Mouse (Mus musculus) neural tube, embryonic 12.5 days (tissue): ENCODE data around the gene Dnajc5. TPM values are rescaled to one million over a fixed set of nuclear protein-coding genes. Genes with fewer than 3 reads are reported as not detected.

Experiments used
- ATAC-seq: fragments of 200-750 bp; cut with Nextera tagmentation; 2 replicates; pipeline ENCODE4 v1.8.0; 2017; ENCODE audit warnings: low read depth, mild to moderate bottlenecking, moderate TSS enrichment, moderate library complexity; ENCODE audit not compliant: low FRiP score
- H3K27ac ChIP-seq: fragments of 300-500 bp; sonication (generic); 2 replicates; pipeline ENCODE4 v1.5.1; 2016
- H3K27me3 ChIP-seq: fragments of 300-500 bp; sonication (generic); replicated peaks from 2 replicates; pipeline ENCODE4 v1.6.1; 2016; ENCODE audit warnings: mild to moderate bottlenecking
- H3K36me3 ChIP-seq: fragments of 300-500 bp; sonication (generic); 2 replicates; pipeline ENCODE4 v1.6.1; 2016; ENCODE audit warnings: mild to moderate bottlenecking
- H3K4me1 ChIP-seq: fragments of 300-500 bp; sonication (generic); 2 replicates; pipeline ENCODE4 v1.6.1; 2016
- H3K4me2 ChIP-seq: fragments of 300-500 bp; sonication (generic); replicated peaks from 2 replicates; pipeline ENCODE4 v1.6.1; 2016; ENCODE audit warnings: mild to moderate bottlenecking
- H3K4me3 ChIP-seq: fragments of 300-500 bp; sonication (generic); 2 replicates; pipeline ENCODE4 v1.5.1; 2016
- H3K9ac ChIP-seq: fragments of 300-500 bp; sonication (generic); 2 replicates; pipeline ENCODE4 v1.6.1; 2016; ENCODE audit warnings: mild to moderate bottlenecking
- H3K9me3 ChIP-seq: fragments of 300-500 bp; sonication (generic); 2 replicates; pipeline ENCODE4 v1.6.1; 2016; ENCODE audit warnings: mild to moderate bottlenecking
- WGBS: fragments of 180-500 bp; shearing (Covaris S2); methylation state at CpG from one replicate; pipeline ENCODE4 v1.1.7; 2016; 5-methylcytosine and 5-hydroxymethylcytosine counted together
- polyA plus RNA-seq: library from polyadenylated mRNA; unstranded; fragments of >200 nt; fragmentation: Nextera tagmentation; extraction: Ambion mirVana; gene quantifications from 2 replicates; pipeline ENCODE4 v1.2.1, GENCODE M21; 2016

Gene Dnajc5
- polyA plus RNA-seq, 1 experiment from 2014 or later, result 141 TPM

GRCm38 (mm10) chr2:181522811-181523210 lies 2.5 kb downstream of the Dnajc5 start:
- Histone ChIP-seq H3K27me3 (no peaks in the 10 kb centered on the region), H3K36me3 (0 out of 2 replicates have a peak, but pooled peaks cover 4% of the 10 kb centered on the region), H3K4me3 (no peak overlapping the region), H3K9me3 (no peaks in the 10 kb centered on the region), H3K9ac (no peak overlapping the region), H3K4me1 (peaks cover 24% of the 10 kb centered on the region), H3K4me2 (no peak overlapping the region), H3K27ac (no peak overlapping the region)
- no peak for ATAC-seq
- 72% methylated on average over 5 of the region's 5 CpGs for WGBS

- WGBS, result 94% methylated on average over 5 of the region's 5 CpGs
- Histone ChIP-seq H3K9me3 (no peaks in the 10 kb centered on the region), H3K27ac (no peak overlapping the region), H3K4me3 (no peak overlapping the region), H3K36me3 (peaks cover 17% of the 10 kb centered on the region; the same call in 1 of the 2 replicates), H3K9ac (no peak overlapping the region), H3K4me1 (peaks cover 16% of the 10 kb centered on the region), H3K27me3 (no peaks in the 10 kb centered on the region), H3K4me2 (no peak overlapping the region)
- ATAC-seq, result no peak
Observed at GRCm38 (mm10) chr2:181525526-181525925, 5.2 kb downstream of the Dnajc5 start.

GRCm38 (mm10) chr2:181529076-181529475 lies 8.8 kb downstream of the Dnajc5 start:
- Histone ChIP-seq H3K4me1 (no peaks in the 10 kb centered on the region), H3K9me3 (peaks cover 9% of the 10 kb centered on the region; the same call in 1 of the 2 replicates), H3K27ac (no peak overlapping the region), H3K36me3 (peaks cover 21% of the 10 kb centered on the region), H3K4me3 (no peak overlapping the region), H3K27me3 (no peaks in the 10 kb centered on the region), H3K9ac (no peak overlapping the region), H3K4me2 (no peak overlapping the region)
- 84% methylated on average over 1 of the region's 1 CpGs for WGBS
- no peak for ATAC-seq

- H3K27ac ChIP-seq, result no peak overlapping the region
- peaks cover 19% of the 10 kb centered on the region for H3K36me3 ChIP-seq
- no peaks in the 10 kb centered on the region for H3K4me1 ChIP-seq
- 96% methylated on average over 3 of the region's 3 CpGs for WGBS
- H3K27me3 ChIP-seq, result no peaks in the 10 kb centered on the region
- no peak overlapping the region for H3K9ac ChIP-seq
- no peak for ATAC-seq
- H3K9me3 ChIP-seq, result peaks cover 9% of the 10 kb centered on the region; the same call in 1 of the 2 replicates
- no peak overlapping the region for H3K4me3 ChIP-seq
- no peak overlapping the region for H3K4me2 ChIP-seq
Observed at GRCm38 (mm10) chr2:181532589-181532988, 12.3 kb downstream of the Dnajc5 start.

GRCm38 (mm10) chr2:181536410-181536809 lies 16.1 kb downstream of the Dnajc5 start:
- no peaks in the 10 kb centered on the region for H3K27me3 ChIP-seq
- no peak overlapping the region for H3K4me2 ChIP-seq
- no peak overlapping the region for H3K27ac ChIP-seq
- ATAC-seq, result no peak
- peaks cover 6% of the 10 kb centered on the region for H3K36me3 ChIP-seq
- H3K9me3 ChIP-seq, result peaks cover 7% of the 10 kb centered on the region; the same call in 1 of the 2 replicates
- 91% methylated on average over 2 of the region's 2 CpGs for WGBS
- 0 out of 2 replicates have a peak, but pooled peaks cover 3% of the 10 kb centered on the region for H3K4me1 ChIP-seq
- no peak overlapping the region for H3K9ac ChIP-seq
- no peak overlapping the region for H3K4me3 ChIP-seq

GRCm38 (mm10) chr2:181537444-181538047 lies 17.3 kb downstream of the Dnajc5 start:
- 91% methylated on average over 2 of the region's 2 CpGs for WGBS
- Histone ChIP-seq H3K4me2 (no peak overlapping the region), H3K27me3 (no peaks in the 10 kb centered on the region), H3K27ac (no peak overlapping the region), H3K9ac (no peak overlapping the region), H3K4me3 (no peak overlapping the region), H3K36me3 (peaks cover 2% of the 10 kb centered on the region; the same call in 1 of the 2 replicates), H3K4me1 (0 out of 2 replicates have a peak, but pooled peaks cover 3% of the 10 kb centered on the region), H3K9me3 (no peaks in the 10 kb centered on the region)
- ATAC-seq, result 0 out of 2 replicates have a peak, but pooled peaks have one; percentile 17

GRCm38 (mm10) chr2:181541761-181542380 lies 21.6 kb downstream of the Dnajc5 start:
- Histone ChIP-seq H3K27ac (no peak overlapping the region), H3K4me2 (no peak overlapping the region), H3K27me3 (no peaks in the 10 kb centered on the region), H3K9ac (no peak overlapping the region), H3K36me3 (peaks cover 9% of the 10 kb centered on the region; the same call in 1 of the 2 replicates), H3K4me1 (0 out of 2 replicates have a peak, but pooled peaks cover 3% of the 10 kb centered on the region), H3K9me3 (no peaks in the 10 kb centered on the region), H3K4me3 (no peak overlapping the region)
- WGBS, result 92% methylated on average over 6 of the region's 6 CpGs
- ATAC-seq, result no peak

- no peaks in the 10 kb centered on the region for H3K9me3 ChIP-seq
- no peaks in the 10 kb centered on the region for H3K4me1 ChIP-seq
- 96% methylated on average over 7 of the region's 7 CpGs for WGBS
- no peak overlapping the region for H3K9ac ChIP-seq
- H3K4me2 ChIP-seq, result no peak overlapping the region
- H3K4me3 ChIP-seq, result no peak overlapping the region
- peaks cover 46% of the 10 kb centered on the region for H3K36me3 ChIP-seq
- H3K27ac ChIP-seq, result no peak overlapping the region
- no peak for ATAC-seq
- H3K27me3 ChIP-seq, result no peaks in the 10 kb centered on the region
Observed at GRCm38 (mm10) chr2:181546142-181546541, 25.9 kb downstream of the Dnajc5 start.

- Histone ChIP-seq H3K4me1 (no peaks in the 10 kb centered on the region), H3K36me3 (peaks cover 64% of the 10 kb centered on the region), H3K4me3 (no peak overlapping the region), H3K27ac (no peak overlapping the region), H3K9me3 (no peaks in the 10 kb centered on the region), H3K4me2 (no peak overlapping the region), H3K9ac (no peak overlapping the region), H3K27me3 (no peaks in the 10 kb centered on the region)
- 82% methylated on average over 1 of the region's 1 CpGs for WGBS
- ATAC-seq, result no peak
Observed at GRCm38 (mm10) chr2:181548227-181548626, 27.9 kb downstream of the Dnajc5 start.

GRCm38 (mm10) chr2:181548682-181549081 lies 28.4 kb downstream of the Dnajc5 start:
- no peak for ATAC-seq
- no peak overlapping the region for H3K4me2 ChIP-seq
- H3K4me3 ChIP-seq, result no peak overlapping the region
- H3K9ac ChIP-seq, result no peak overlapping the region
- H3K36me3 ChIP-seq, result peaks cover 67% of the 10 kb centered on the region
- no peaks in the 10 kb centered on the region for H3K27me3 ChIP-seq
- no peak overlapping the region for H3K27ac ChIP-seq
- no peaks in the 10 kb centered on the region for H3K9me3 ChIP-seq
- 97% methylated on average over 5 of the region's 5 CpGs for WGBS
- H3K4me1 ChIP-seq, result no peaks in the 10 kb centered on the region

- H3K4me3 ChIP-seq, result no peak overlapping the region
- peaks cover 74% of the 10 kb centered on the region for H3K36me3 ChIP-seq
- H3K9ac ChIP-seq, result no peak overlapping the region
- ATAC-seq, result no peak
- no peaks in the 10 kb centered on the region for H3K9me3 ChIP-seq
- no peaks in the 10 kb centered on the region for H3K27me3 ChIP-seq
- no peak overlapping the region for H3K4me2 ChIP-seq
- H3K27ac ChIP-seq, result no peak overlapping the region
- WGBS, result 97% methylated on average over 2 of the region's 2 CpGs
- H3K4me1 ChIP-seq, result no peaks in the 10 kb centered on the region
Observed at GRCm38 (mm10) chr2:181550233-181550632, 29.9 kb downstream of the Dnajc5 start.

- Histone ChIP-seq H3K36me3 (peaks cover 51% of the 10 kb centered on the region), H3K4me1 (no peaks in the 10 kb centered on the region)
Observed at GRCm38 (mm10) chr2:181553772-181554171, 33.5 kb downstream of the Dnajc5 start.

More at GRCm38 (mm10) chr2:181553772-181554171, 33.5 kb downstream of the Dnajc5 start:
- Histone ChIP-seq H3K4me3 (no peak overlapping the region), H3K27ac (no peak overlapping the region), H3K4me2 (no peak overlapping the region), H3K9ac (no peak overlapping the region), H3K27me3 (no peaks in the 10 kb centered on the region), H3K9me3 (no peaks in the 10 kb centered on the region)
- ATAC-seq, result no peak
